Mouse (Mus musculus) right cerebral cortex, postnatal 36 days (tissue): ENCODE measurements around the gene Ipmk.
"Not testable (repeated sequence)": the region's sequence is repeated elsewhere in the genome, so short reads cannot be mapped to it uniquely, and the experiment has no call there.

Source experiments
- DNase-seq, 2 experiments: peaks; one replicate each; pipeline ENCODE4 v3.0.0; 2022; ENCODE audit warnings: low spot score in 2 of 2, mixed read lengths in 1 of 2

Gene Ipmk

DNA sequence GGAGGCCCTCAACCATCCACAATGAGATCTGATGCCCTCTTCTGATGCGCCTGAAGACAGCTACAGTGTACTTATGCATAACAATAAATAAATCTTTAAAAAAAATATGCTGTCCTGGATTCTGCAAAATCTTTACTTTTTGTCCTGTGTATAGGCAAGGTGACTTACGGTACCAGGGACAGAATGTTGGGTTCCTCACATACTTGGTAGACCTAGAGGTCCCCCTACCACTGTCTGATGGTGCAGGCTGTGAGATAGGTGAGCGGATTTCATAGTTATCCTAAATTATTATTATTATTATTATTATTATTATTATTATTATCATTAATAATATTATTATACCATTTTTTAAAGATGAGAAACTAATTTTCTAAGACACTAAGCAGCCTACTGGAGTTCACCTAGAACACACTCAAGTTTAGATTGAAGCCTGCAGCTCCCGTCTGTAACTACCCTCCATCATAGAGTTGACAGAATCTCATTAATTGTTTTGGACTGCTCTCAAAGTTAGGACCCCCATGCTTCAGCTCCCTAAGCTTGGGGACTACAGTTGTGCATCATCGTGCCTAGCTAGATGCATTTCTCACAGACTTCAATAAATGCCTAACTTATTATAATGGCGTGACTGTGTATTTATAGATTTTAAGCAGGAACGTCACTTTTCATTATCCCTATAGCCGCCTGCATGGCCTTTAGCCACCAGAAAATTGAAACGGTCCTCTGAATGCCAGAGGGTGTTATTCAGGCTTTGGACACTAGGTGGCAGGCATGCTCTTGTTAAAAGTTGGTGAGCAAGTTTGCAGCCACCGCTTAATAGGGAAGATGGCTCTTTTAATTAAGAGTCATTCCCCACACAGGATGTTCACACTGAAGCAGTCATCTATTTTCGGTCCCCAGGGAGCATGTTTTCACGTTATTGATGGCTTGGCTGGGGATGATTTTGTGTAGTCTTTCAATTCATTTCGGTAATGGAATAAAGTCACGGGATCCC lies 74.8 kb downstream of the Ipmk start:
- peak; percentile 26 to 27 for DNase-seq

DNA sequence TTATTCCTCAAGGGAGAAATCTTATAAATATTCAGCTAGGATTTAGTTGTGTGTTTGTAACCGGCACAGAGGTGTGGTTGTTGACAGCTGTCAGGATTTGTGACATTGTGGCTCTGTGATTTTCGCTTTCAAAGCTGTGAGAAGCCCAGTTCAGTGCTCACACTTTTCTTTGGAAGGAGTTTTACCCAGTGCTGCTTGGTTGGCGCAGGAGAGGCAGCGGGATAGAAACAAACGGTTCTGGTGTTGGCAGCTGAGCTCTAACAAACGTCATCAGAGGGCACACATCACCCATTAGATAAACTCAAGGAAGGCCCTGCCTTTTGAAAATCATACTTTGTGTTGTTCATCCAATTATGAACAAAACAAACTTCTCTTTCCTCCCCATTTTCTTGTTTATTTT lies 79.2 kb downstream of the Ipmk start:
- no peak for DNase-seq

DNA sequence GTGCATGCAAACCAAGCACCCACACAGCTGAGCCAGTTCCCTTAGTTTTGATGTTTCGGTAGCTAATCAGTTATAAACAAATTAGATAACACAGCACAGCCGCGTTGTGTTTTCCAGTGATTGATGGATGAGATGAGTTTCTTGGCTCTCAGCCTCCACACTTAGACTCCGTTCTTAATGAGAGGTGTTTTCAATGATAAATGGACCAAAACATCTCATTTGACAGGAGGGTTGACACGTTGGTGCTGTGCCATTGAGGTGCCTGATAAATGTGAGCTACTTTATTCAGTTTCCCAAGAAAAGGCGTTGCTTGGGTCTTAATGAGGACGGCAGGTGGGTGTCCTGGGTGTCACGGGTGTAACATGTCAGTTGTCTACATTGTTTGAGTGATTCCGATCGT lies 79.8 kb downstream of the Ipmk start:
- DNase-seq: no peak

DNA sequence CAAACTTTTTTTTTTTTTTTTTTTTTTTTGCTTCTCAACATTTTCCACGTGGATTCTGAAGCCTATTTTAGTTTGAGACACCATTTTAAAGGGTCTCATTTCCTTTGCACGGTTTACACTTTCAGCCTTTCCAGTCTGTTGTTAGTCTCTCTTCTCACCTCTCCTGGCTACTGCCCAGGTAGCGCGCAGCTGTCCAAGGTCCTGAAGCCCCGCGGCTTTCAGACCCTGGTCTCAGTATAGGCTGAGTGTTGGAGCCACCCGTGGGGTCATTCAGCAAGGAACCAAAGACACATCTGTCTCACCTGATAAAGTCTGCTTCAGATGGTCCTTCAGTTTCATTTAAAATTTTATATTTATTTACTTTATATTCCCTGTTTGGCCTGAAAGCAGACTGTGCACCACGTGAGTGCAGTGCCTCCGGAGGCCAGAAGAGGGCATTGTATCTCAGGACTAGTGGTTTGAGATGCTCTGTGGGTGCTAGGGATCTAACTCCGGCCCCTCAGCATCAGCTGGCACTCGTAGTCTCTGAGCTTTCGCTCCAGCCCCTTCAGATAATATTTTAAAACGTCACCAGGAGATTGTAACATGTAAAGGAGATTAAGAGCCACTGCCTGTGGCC lies 80.8 kb downstream of the Ipmk start:
- DNase-seq: no peak

GRCm38 (mm10) chr10:71430661-71431060 lies 83.1 kb downstream of the Ipmk start:
- no peak for DNase-seq

GRCm38 (mm10) chr10:71443086-71443485 lies 95.5 kb downstream of the Ipmk start:
- DNase-seq: no peak

GRCm38 (mm10) chr10:71447661-71448060 lies 100.1 kb downstream of the Ipmk start:
- no peak for DNase-seq

DNA sequence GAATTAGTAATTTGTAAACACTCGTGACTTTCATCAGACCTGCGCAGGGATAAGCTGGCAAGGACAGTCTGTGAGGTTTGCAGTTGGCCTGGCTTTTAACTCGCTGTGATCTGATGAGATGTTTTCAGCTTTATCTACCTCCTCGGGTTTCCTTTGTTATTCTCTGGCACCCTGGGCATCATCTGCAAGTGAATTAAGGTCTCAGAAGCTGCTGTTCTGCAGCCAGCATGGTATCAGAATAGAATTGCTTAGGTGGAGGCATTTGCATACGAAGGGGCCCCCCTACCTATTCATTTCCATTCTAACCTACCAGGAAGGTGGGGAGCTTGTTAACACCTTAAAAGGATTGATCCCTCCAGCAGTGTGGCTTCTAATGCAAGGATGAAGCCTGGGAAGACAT lies 100.7 kb downstream of the Ipmk start:
- DNase-seq: no peak

DNA sequence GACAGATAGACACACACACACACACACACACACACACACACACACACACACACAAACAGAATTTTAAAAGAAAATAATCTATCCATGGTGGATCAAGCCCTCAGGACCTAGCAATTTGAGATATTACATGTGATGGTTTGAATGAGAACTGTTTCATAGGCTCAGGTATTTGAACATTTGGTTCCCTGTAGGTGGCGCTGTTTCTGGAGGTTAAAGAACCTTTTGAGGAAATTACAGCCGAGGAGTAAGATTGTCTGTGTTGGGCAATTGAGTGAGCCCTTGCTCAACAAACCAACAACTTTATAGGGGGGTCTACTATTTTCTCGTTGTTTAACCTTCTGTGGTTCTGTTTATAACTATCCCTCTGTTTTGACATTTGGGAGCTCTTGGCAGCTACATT lies 107.8 kb downstream of the Ipmk start:
- DNase-seq: no peak

- not testable (repeated sequence) for DNase-seq
These were observed 114.8 kb downstream of the Ipmk start for GRCm38 (mm10) chr10:71462371-71462770.

GRCm38 (mm10) chr10:71464417-71464816 lies 116.9 kb downstream of the Ipmk start:
- DNase-seq: no peak

- DNase-seq: no peak
These were observed 120.8 kb downstream of the Ipmk start for GRCm38 (mm10) chr10:71468315-71468714.

DNA sequence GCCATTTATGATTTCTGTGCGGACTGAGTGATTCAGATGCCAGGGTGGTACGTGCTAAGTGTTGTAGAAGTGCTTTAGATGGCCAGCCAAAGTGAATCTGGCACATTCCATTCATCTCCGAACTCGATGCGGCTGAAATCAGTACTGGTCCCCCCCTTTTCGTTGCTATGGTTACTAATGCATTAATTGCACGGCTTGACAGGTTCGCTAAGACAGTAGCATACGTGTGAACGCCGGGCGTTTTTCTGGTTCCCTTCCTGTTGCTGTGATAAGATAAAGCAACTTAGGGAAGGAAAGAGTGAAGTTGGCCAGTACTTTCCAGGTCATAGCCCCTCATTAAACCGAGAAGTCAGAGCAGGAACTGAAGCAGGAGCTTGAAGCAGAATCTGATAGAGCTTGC lies 122.2 kb downstream of the Ipmk start:
- no peak for DNase-seq

DNA sequence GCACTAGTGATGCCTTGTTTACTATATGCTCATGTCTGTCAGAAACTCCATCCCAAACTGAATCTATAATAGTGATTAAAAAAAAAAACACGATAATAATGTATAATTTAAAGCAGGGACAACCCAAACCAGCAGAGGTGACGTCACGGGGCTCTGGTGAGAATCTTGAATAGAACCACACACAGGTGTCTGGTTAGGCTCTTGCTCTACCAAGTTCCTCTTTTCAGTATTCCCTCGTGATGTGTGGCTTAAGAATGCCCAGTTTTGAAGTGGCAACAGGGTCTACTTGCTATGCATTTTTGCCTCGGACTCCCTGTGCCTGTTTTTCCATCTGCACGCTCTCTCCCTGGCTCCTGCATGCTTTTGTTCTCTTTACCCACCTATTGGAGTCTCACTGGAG lies 124.5 kb downstream of the Ipmk start:
- DNase-seq: no peak

GRCm38 (mm10) chr10:71473590-71473989 lies 126.0 kb downstream of the Ipmk start:
- DNase-seq: no peak

DNA sequence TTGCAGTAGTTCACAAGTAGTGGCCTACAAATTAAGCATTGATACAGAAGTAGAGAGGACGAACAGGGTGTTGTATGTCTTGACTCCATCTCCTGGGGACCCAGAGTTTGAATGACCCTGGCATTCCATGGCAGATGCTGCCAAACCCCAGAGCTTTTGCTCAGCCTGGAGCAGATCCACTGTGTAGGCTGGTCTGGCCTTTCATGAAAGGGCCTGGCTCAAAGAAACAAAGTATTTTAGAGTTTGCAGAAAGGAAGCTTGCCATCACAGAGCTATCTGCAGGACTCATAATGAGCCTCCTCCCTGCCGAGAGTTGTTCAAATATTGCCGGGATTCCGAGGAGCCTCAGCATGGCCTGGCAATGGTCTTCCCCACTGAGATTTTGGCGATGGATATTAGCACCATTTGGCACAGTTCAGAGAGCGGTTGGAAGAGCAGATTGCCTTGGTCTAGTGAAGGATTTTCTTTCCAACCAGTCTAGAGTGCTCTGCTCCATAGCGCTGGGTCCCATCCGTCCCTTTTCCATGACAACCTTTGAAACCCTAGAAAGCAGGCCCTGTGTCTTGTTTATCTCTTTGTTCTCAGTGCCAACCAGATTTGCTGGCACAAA lies 129.0 kb downstream of the Ipmk start:
- no peak for DNase-seq

DNA sequence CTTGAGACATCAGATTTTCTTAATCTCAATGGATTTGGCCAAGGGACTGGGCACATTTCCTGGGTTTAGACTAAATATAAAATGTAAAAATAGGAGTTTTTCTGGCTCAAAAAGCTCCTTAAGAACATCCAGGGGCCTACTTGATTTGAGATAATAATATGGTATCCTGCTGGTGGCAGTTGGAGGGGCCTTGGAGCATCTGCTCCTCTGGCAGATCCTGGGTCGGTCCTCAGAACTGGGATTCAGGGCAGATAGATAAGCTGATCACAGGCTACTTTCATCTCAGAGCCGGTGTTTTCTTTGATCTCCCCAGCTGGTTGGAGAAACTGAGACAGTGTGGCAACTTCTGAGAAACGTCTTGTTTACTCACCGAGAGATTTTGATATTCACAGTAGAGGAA lies 129.6 kb downstream of the Ipmk start:
- DNase-seq: no peak

- DNase-seq: peak; percentile 50 to 62
These were observed 132.2 kb downstream of the Ipmk start for GRCm38 (mm10) chr10:71479700-71480325.
